Mouse (Mus musculus) ES-Bruce4 (cell line): ENCODE measurements around the gene Anxa3.

Source experiments
- CTCF ChIP-seq: IDR thresholded peaks from one replicate; pipeline ENCODE4 v1.8.1; 2011; ENCODE audit warnings: low read depth, low read length
- EP300 ChIP-seq: IDR thresholded peaks from 2 replicates; pipeline ENCODE4 v1.6.1; 2011; ENCODE audit warnings: low read depth, low read length; ENCODE audit not compliant: insufficient read depth
- POLR2A ChIP-seq: IDR thresholded peaks from one replicate; pipeline ENCODE4 v1.8.1; 2011; ENCODE audit warnings: low read length; ENCODE audit not compliant: insufficient read depth

GRCm38 (mm10) chr5:96810620-96811019 lies 17.5 kb downstream of the Anxa3 start:
- TF ChIP-seq POLR2A, result no peak
- TF ChIP-seq CTCF, result no peak
- no peak for TF ChIP-seq EP300
